Mouse (Mus musculus): ENCODE data around the gene Anxa2.

GRCm38 (mm10) chr9:69448801-69449200 lies 4.6 kb upstream of the Anxa2 start:
- TF ChIP-seq EP300 (IDR thresholded peaks at IDR 0.05) (no peak), CTCF (IDR thresholded peaks at IDR 0.05) (no peak)

Measured in lung, postnatal 0 days (tissue).